Mouse (Mus musculus): ENCODE data around the gene Cyp27a1. TPM values are rescaled to one million over a fixed set of nuclear protein-coding genes. Genes with fewer than 3 reads are reported as not detected.

Cyp27a1 gene
- polyA plus RNA-seq, 1 experiment = 32.4 TPM

- H3K27me3 ChIP-seq (ENCODE audit: control insufficient read depth, insufficient read depth, low read length) = no peaks in the 10 kb centered on the region
- TF ChIP-seq POLR2A (IDR thresholded peaks at IDR 0.05; ENCODE audit: borderline replicate concordance, insufficient read depth, low read length) = no peak
- no peak for TF ChIP-seq CTCF (IDR thresholded peaks at IDR 0.05; ENCODE audit: borderline replicate concordance, insufficient read depth, low read depth, low read length)
- 38% methylated on average over 7 of the region's 7 CpGs for WGBS
- peaks cover 4% of the 10 kb centered on the region; the same call in 1 of the 2 replicates for H3K4me1 ChIP-seq (ENCODE audit: control insufficient read depth, insufficient read depth, low read length)
- no peak overlapping the region for H3K27ac ChIP-seq (ENCODE audit: insufficient read depth, low read length)
- DNase-seq = no peak
- no peak overlapping the region for H3K4me3 ChIP-seq (replicated peaks; ENCODE audit: insufficient read depth, low read depth, low read length)
Observed at GRCm38 (mm10) chr1:74737500-74737899, 24.1 kb downstream of the Cyp27a1 start.

- Histone ChIP-seq H3K27me3 (ENCODE audit: control insufficient read depth, insufficient read depth, low read length) (no peaks in the 10 kb centered on the region), H3K27ac (ENCODE audit: insufficient read depth, low read length) (no peak overlapping the region), H3K4me1 (ENCODE audit: control insufficient read depth, insufficient read depth, low read length) (peaks cover 4% of the 10 kb centered on the region; the same call in 1 of the 2 replicates), H3K4me3 (replicated peaks; ENCODE audit: insufficient read depth, low read depth, low read length) (no peak overlapping the region)
- TF ChIP-seq CTCF (IDR thresholded peaks at IDR 0.05; ENCODE audit: borderline replicate concordance, insufficient read depth, low read depth, low read length) (no peak), POLR2A (IDR thresholded peaks at IDR 0.05; ENCODE audit: borderline replicate concordance, insufficient read depth, low read length) (no peak)
- 32% methylated on average over 7 of the region's 7 CpGs for WGBS
- DNase-seq = peak in 1 of 2 experiments; percentile 29
Observed at GRCm38 (mm10) chr1:74740846-74741245, 27.5 kb downstream of the Cyp27a1 start.

DNA sequence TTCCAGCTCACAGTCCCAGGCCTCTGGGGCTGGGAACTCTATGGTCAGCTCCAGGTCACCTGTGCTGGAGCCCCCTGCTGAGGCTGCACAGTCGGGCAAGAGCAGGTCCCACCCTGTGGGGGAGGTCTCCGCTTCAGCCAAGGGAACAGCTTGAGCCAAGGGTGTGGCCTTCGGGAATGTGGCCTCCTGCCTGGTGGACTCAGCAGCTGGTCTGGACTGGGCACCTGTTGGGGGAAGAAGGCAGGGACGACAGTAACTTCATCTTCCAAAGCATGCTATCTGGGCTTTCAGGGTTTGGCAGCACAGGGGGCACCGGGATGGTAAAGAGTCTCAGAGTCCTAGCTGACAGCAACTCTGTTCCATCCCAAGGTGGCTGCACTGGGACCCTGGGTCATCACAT is 34.0 kb downstream of the Cyp27a1 start:
- no peak for DNase-seq
- Histone ChIP-seq H3K27ac (ENCODE audit: insufficient read depth, low read length) (no peak overlapping the region), H3K4me1 (ENCODE audit: control insufficient read depth, insufficient read depth, low read length) (0 out of 2 replicates have a peak, but pooled peaks cover 3% of the 10 kb centered on the region), H3K4me3 (replicated peaks; ENCODE audit: insufficient read depth, low read depth, low read length) (no peak overlapping the region), H3K27me3 (ENCODE audit: control insufficient read depth, insufficient read depth, low read length) (peaks cover 1% of the 10 kb centered on the region; the same call in 1 of the 2 replicates)
- TF ChIP-seq CTCF (IDR thresholded peaks at IDR 0.05; ENCODE audit: borderline replicate concordance, insufficient read depth, low read depth, low read length) (no peak), POLR2A (IDR thresholded peaks at IDR 0.05; ENCODE audit: borderline replicate concordance, insufficient read depth, low read length) (no peak)
- 53% methylated on average over 5 of the region's 5 CpGs for WGBS

DNA sequence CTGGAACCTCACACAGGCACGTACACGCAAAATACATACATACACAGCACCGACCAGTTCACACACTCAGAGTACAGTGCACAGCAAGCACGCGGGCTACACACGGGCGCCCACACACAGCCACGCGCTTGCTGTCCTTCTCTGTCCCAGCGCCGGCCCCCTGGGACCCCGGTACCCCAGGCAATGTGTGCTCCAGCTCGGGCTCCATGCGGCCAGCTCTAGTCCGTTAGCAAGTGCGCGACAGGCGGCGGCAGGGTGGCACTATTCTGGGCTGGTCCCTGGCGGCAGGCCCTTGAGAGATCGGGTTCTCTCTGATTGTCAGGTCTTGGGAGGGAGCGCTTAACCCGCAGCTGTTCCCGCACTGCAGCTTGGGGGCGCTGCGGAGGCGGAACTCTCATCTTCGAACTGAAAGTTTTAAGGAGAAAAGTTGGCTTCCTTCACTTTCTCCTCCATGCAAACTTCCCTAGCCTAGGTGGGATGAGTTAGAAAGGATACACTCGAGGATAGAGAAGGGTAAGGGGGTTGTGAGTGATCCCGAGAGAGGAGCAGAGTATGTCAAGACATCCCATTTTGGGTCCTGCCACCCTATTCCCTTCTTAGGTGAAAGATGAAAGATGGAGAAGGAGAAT is 35.4 kb downstream of the Cyp27a1 start, which contains the start of gene Prkag3:
Gene Prkag3, minus strand, starts transcription at position 579 of the 629 bp plus-strand sequence.
- Histone ChIP-seq H3K27me3 (ENCODE audit: control insufficient read depth, insufficient read depth, low read length) (peaks cover 1% of the 10 kb centered on the region; the same call in 1 of the 2 replicates), H3K4me1 (ENCODE audit: control insufficient read depth, insufficient read depth, low read length) (0 out of 2 replicates have a peak, but pooled peaks cover 3% of the 10 kb centered on the region), H3K4me3 (replicated peaks; ENCODE audit: insufficient read depth, low read depth, low read length) (no peak within 1 kb of the TSS), H3K27ac (ENCODE audit: insufficient read depth, low read length) (no peak within 1 kb of the TSS)
- DNase-seq = peak in 1 of 2 experiments; percentile 16
- 6% methylated on average over 30 of the region's 30 CpGs for WGBS
- TF ChIP-seq CTCF (IDR thresholded peaks at IDR 0.05; ENCODE audit: borderline replicate concordance, insufficient read depth, low read depth, low read length) = peak; percentile 19; the same call in 1 of the 2 replicates
- TF ChIP-seq POLR2A (IDR thresholded peaks at IDR 0.05; ENCODE audit: borderline replicate concordance, insufficient read depth, low read length) = no peak

GRCm38 (mm10) chr1:74749301-74749700 is 35.9 kb downstream of the Cyp27a1 start:
- H3K4me1 ChIP-seq (ENCODE audit: control insufficient read depth, insufficient read depth, low read length) = 0 out of 2 replicates have a peak, but pooled peaks cover 3% of the 10 kb centered on the region
- DNase-seq = no peak
- H3K27me3 ChIP-seq (ENCODE audit: control insufficient read depth, insufficient read depth, low read length) = peaks cover 1% of the 10 kb centered on the region; the same call in 1 of the 2 replicates
- TF ChIP-seq POLR2A (IDR thresholded peaks at IDR 0.05; ENCODE audit: borderline replicate concordance, insufficient read depth, low read length) = no peak
- TF ChIP-seq CTCF (IDR thresholded peaks at IDR 0.05; ENCODE audit: borderline replicate concordance, insufficient read depth, low read depth, low read length) = no peak
- no peak overlapping the region for H3K4me3 ChIP-seq (replicated peaks; ENCODE audit: insufficient read depth, low read depth, low read length)
- no peak overlapping the region for H3K27ac ChIP-seq (ENCODE audit: insufficient read depth, low read length)
- 43% methylated on average over 7 of the region's 7 CpGs for WGBS

DNA sequence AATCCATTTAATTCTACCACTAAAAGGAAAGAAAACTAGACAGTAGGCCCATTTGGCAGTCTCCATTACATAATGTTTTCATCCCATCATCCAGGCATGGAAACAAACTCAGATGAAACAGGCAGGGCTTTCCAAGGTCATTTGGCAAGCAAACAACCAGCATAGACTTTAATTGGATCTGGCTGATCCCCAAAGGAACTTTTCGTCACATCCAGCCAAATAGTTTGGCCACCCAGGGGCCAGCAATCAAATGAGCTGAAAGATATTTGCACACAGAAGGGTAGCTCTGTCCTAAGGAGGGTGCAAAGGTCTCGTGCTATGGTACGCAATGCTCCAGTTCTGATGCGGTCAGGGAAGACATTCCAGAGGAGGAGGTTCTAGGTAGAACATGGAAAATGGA is 37.3 kb downstream of the Cyp27a1 start:
- WGBS = 35% methylated on average over 4 of the region's 4 CpGs
- no peak for TF ChIP-seq CTCF (IDR thresholded peaks at IDR 0.05; ENCODE audit: borderline replicate concordance, insufficient read depth, low read depth, low read length)
- TF ChIP-seq POLR2A (IDR thresholded peaks at IDR 0.05; ENCODE audit: borderline replicate concordance, insufficient read depth, low read length) = no peak
- H3K27me3 ChIP-seq (ENCODE audit: control insufficient read depth, insufficient read depth, low read length) = peaks cover 1% of the 10 kb centered on the region; the same call in 1 of the 2 replicates
- H3K4me1 ChIP-seq (ENCODE audit: control insufficient read depth, insufficient read depth, low read length) = 0 out of 2 replicates have a peak, but pooled peaks cover 3% of the 10 kb centered on the region
- no peak for DNase-seq
- H3K4me3 ChIP-seq (replicated peaks; ENCODE audit: insufficient read depth, low read depth, low read length) = no peak overlapping the region
- H3K27ac ChIP-seq (ENCODE audit: insufficient read depth, low read length) = no peak overlapping the region

DNA sequence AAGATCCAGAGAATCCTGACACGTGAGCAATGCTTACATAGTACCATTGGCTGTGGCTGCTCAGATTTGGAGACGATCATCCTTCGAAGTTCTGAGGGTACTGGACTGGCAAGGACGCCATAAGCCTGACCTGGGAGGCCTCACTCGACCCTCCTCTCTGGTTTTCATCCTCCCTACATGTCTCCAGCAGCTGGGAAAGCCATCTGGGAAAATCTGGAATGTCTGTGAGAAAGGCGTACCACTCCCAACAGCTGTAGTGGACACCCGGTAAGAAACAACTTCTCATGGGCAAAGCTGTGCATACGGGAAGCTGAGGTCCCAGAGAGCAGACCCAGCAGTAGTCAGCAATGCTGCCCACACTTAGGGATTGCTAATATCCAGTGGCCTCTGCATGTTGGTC is 38.8 kb downstream of the Cyp27a1 start:
- WGBS = 76% methylated on average over 8 of the region's 8 CpGs
- no peak overlapping the region for H3K4me3 ChIP-seq (replicated peaks; ENCODE audit: insufficient read depth, low read depth, low read length)
- TF ChIP-seq POLR2A (IDR thresholded peaks at IDR 0.05; ENCODE audit: borderline replicate concordance, insufficient read depth, low read length) = no peak
- no peak for TF ChIP-seq CTCF (IDR thresholded peaks at IDR 0.05; ENCODE audit: borderline replicate concordance, insufficient read depth, low read depth, low read length)
- H3K4me1 ChIP-seq (ENCODE audit: control insufficient read depth, insufficient read depth, low read length) = 0 out of 2 replicates have a peak, but pooled peaks cover 3% of the 10 kb centered on the region
- no peak overlapping the region for H3K27ac ChIP-seq (ENCODE audit: insufficient read depth, low read length)
- H3K27me3 ChIP-seq (ENCODE audit: control insufficient read depth, insufficient read depth, low read length) = peaks cover 1% of the 10 kb centered on the region; the same call in 1 of the 2 replicates
- DNase-seq = no peak

DNA sequence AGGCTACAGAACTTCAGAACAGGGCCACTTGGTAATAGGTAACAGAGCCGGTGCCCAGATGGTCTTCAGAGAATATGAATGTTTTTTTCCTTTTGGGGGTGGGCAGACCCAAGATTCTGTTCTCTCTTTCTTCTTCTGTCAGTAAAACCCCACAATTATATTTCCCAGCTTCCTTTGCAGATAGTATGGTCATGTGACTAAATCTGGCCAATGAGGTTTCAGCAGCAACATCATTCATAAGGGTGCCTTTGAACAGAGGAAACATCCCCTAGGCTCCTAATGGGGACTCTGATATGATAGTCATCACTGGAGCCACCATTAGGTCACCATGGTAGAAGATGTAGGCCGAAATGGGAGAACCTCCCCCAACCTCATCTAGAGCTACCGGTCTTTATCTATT is 39.5 kb downstream of the Cyp27a1 start:
- Histone ChIP-seq H3K4me3 (replicated peaks; ENCODE audit: insufficient read depth, low read depth, low read length) (no peak overlapping the region), H3K4me1 (ENCODE audit: control insufficient read depth, insufficient read depth, low read length) (0 out of 2 replicates have a peak, but pooled peaks cover 3% of the 10 kb centered on the region), H3K27ac (ENCODE audit: insufficient read depth, low read length) (no peak overlapping the region), H3K27me3 (ENCODE audit: control insufficient read depth, insufficient read depth, low read length) (peaks cover 1% of the 10 kb centered on the region; the same call in 1 of the 2 replicates)
- DNase-seq = no peak
- TF ChIP-seq CTCF (IDR thresholded peaks at IDR 0.05; ENCODE audit: borderline replicate concordance, insufficient read depth, low read depth, low read length) = no peak
- 92% methylated on average over 3 of the region's 3 CpGs for WGBS

All from cerebellum, adult 2 months (tissue).